Mouse (Mus musculus) C2C12 (cell line): ENCODE results near the gene Krt83. TPM values are rescaled to one million over a fixed set of nuclear protein-coding genes. Genes with fewer than 3 reads are reported as not detected.
"Not testable (repeated sequence)": the region's sequence is repeated elsewhere in the genome, so short reads cannot be mapped to it uniquely, and the experiment has no call there.

Experiments used
- H3K27me3 ChIP-seq: one replicate; pipeline ENCODE4 v1.6.1; 2011; ENCODE audit not compliant: control insufficient read depth, insufficient read depth, insufficient read length
- H3K36me3 ChIP-seq: one replicate; pipeline ENCODE4 v1.6.1; 2011; ENCODE audit not compliant: control insufficient read depth, insufficient read depth
- H3K4me3 ChIP-seq: one replicate; pipeline ENCODE4 v1.5.1; 2011; ENCODE audit warnings: mild to moderate bottlenecking, control low read depth; ENCODE audit not compliant: poor library complexity, insufficient read depth, severe bottlenecking
- H3K79me2 ChIP-seq: one replicate; pipeline ENCODE4 v1.6.1; 2011; ENCODE audit not compliant: control insufficient read depth, insufficient read depth
- H3K79me3 ChIP-seq: one replicate; pipeline ENCODE4 v1.6.1; 2011; ENCODE audit warnings: low read depth, control low read depth
- H3ac ChIP-seq: one replicate; pipeline ENCODE3; 2011; ENCODE audit warnings: low read depth; ENCODE audit not compliant: control insufficient read depth, insufficient read length
- CEBPB ChIP-seq: IDR thresholded peaks from one replicate; pipeline ENCODE4 v1.6.1; 2011; ENCODE audit warnings: low read depth, mild to moderate bottlenecking, control low read depth, moderate library complexity
- CTCF ChIP-seq: IDR thresholded peaks from one replicate; pipeline ENCODE4 v1.5.1; 2011; ENCODE audit not compliant: control insufficient read depth, insufficient read depth, insufficient read length
- FOSL1 ChIP-seq: IDR thresholded peaks from one replicate; pipeline ENCODE4 v1.8.0; 2011; ENCODE audit warnings: mild to moderate bottlenecking, low read length; ENCODE audit not compliant: poor library complexity, insufficient read depth, severe bottlenecking
- MAX ChIP-seq: IDR thresholded peaks from one replicate; pipeline ENCODE4 v1.6.1; 2011; ENCODE audit warnings: mild to moderate bottlenecking, control low read depth
- MYOD1 ChIP-seq: IDR thresholded peaks from one replicate; pipeline ENCODE4 v1.6.1; 2011; ENCODE audit warnings: low read depth; ENCODE audit not compliant: control insufficient read depth, insufficient read length
- MYOG ChIP-seq: IDR thresholded peaks from one replicate; pipeline ENCODE4 v1.6.1; 2011; ENCODE audit not compliant: control insufficient read depth, insufficient read length; ENCODE audit errors: extremely low read depth
- USF1 ChIP-seq: IDR thresholded peaks from one replicate; pipeline ENCODE4 v1.6.1; 2011; ENCODE audit warnings: low read depth, mild to moderate bottlenecking, control low read depth, moderate library complexity
- polyA plus RNA-seq: library from polyadenylated mRNA; unstranded; fragments of >200 nt; fragmentation: generic; extraction: Trizol; gene quantifications from one replicate; pipeline ENCODE4 v1.2.1, GENCODE M21; 2012; ENCODE audit warnings: missing spikeins

The Krt83 gene
- polyA plus RNA-seq, 1 experiment, result not detected

DNA sequence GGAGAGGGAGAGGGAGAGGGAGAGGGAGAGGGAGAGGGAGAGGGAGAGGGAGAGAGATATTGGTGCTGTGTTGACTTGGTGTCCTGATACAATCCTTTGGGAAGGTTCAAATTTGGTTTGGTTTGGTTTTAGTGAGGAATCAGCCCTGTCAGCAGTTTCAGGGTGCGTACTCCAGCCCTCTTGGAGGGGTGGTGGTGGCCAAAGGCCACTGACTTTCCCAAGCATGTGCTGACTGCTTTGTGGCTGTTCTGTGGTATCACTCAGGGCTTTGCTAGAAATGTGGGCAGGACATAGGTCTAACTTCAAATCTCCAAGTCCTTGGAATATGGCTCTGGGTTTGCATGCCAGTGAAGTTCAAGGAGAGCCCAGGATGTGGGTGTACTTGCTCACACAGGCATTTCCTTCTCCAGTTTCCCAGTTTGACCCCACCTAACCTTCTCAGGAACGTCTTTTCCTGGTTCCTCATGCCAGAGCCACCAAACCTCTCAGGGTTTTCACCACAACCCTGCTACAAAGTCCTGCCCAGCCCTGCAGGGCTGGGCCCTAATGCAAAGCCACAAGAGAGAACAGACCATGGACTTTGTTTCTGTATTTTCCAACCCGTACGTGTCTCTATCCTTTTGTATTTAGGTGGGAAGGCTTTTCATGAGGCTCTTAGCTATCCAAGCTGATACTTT is 31.4 kb upstream of the Krt83 start:
- peaks cover 40% of the 10 kb centered on the region for H3K27me3 ChIP-seq
- H3ac ChIP-seq, result no peak overlapping the region

DNA sequence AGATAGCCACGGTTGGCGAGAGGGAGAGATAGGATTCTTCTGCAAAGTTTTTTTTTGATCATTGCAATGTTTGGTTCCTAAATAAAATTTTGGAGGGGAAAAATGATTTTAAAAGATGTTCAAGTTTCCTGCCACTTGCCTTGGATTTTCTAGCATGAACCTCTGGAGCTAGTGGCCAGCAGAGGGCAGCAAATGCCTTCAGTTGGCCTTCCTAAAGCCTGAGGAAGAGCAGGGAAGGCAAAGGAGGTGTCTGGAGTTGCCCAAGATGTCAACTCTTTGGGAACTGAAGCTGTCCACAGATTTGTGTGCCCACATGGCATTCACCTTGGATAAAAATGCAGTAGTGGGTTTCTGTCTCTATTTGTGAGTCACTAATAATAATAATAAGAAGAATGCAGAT is 28.5 kb upstream of the Krt83 start:
- TF ChIP-seq MYOG, result no peak
- TF ChIP-seq MYOD1, result no peak
- no peak for TF ChIP-seq MAX
- peak; percentile 61 for TF ChIP-seq CTCF
- Histone ChIP-seq H3K36me3 (no peaks in the 10 kb centered on the region), H3ac (no peak overlapping the region)

More for the DNA sequence above, 31.4 kb upstream of the Krt83 start:
- Histone ChIP-seq H3K36me3 (no peaks in the 10 kb centered on the region), H3K4me3 (no peak overlapping the region), H3K79me3 (no peaks in the 10 kb centered on the region), H3K79me2 (no peaks in the 10 kb centered on the region)
- TF ChIP-seq USF1 (no peak), FOSL1 (no peak)

DNA sequence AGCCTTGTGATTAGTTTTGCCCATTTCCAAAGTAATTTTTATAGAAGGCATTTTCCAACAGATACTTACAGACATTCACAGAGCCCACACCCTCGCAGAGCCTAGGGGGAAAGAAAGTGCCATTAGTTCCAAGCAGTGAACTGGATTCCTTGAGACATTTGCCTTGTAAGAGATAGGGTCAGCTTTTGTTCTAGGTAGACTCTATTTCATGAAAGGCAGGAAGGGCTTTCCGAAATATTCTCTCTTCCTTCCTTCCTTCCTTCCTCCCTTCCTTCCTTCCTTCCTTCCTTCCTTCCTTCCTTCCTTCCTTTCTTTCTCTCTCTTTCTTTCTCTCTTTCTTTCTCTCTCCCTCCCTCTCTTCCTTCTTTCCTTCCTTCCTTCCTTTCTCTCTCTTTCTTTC is 25.8 kb upstream of the Krt83 start, which contains the start of gene Gm49425:
TSS of gene Gm49425 (minus strand) at position 101 of the 400 bp plus-strand sequence.
- H3K36me3 ChIP-seq, H3K79me2 ChIP-seq, H3K4me3 ChIP-seq, H3ac ChIP-seq, H3K79me3 ChIP-seq: not testable (repeated sequence)
- peaks cover 17% of the 10 kb centered on the region for H3K27me3 ChIP-seq

More for the DNA sequence above, 28.5 kb upstream of the Krt83 start:
- no peaks in the 10 kb centered on the region for H3K79me3 ChIP-seq
- no peaks in the 10 kb centered on the region for H3K79me2 ChIP-seq
- no peak overlapping the region for H3K4me3 ChIP-seq
- peaks cover 12% of the 10 kb centered on the region for H3K27me3 ChIP-seq

DNA sequence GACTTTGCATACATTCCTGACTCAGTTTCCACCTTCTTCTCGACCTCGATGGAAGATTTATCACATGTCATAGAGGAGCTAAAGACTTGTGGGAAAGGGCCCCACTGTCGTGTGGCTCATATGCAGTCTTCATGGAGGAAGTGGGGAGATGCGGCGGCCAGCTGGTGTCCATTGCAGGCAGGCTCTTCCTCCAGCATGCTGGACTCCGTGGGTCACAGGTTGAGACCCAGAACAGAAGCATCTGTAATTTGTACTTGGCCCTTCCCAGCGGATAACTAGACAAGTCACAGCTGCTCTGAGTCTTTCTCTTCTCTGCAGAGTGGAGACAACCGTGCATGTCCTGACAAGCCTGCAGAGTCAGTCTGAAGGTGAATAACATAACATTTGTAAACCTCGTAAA is 16.9 kb upstream of the Krt83 start:
- Histone ChIP-seq H3ac (no peak overlapping the region), H3K36me3 (no peaks in the 10 kb centered on the region), H3K4me3 (no peak overlapping the region), H3K79me3 (no peaks in the 10 kb centered on the region), H3K79me2 (no peaks in the 10 kb centered on the region), H3K27me3 (peaks cover 52% of the 10 kb centered on the region)
- TF ChIP-seq USF1 (no peak), MYOG (no peak), CTCF (no peak), MAX (no peak), CEBPB (no peak), MYOD1 (no peak), FOSL1 (no peak)

DNA sequence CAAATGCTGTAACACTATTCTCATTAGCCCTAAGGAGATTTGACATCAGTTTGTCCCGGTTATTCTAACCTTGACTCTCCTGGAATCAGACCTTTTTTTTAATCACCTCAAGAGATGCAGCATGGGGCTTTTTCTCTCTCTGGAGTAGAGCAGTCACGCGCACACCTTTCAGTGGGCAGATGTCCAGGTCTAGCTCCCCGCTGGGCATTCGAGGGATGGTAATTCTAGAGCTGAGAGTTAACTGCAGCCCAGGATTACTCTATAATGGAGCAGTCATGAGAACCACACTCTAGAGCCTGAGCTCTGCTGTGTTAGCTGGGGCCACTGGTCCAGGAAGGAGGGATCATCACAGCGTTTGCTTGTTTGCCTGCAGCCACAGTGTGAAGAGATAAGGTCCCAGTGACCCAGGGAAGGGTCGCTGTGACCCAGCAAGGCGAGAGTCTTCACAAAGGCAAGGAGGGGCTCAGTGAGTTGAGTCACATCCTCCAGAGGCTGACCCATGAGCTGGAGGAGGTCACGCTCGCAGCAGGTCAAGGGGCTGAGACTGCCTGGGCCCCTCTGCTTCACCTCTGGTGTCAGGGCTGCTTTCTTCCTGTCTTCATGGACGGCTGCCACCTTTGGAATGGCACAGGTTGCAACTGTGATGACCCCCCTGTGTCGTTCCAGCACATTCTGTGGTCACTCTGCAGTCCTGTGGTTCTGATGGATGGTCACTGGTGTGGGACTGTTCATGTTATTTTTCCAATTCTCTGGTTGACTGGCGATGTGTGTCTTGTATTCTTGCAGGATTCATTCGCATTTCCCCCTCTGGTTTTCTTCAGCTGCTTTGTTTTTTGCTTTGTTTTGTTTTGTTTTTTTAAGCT is 15.8 kb upstream of the Krt83 start:
- TF ChIP-seq MYOD1 (no peak), CEBPB (no peak), FOSL1 (no peak), USF1 (no peak), CTCF (no peak)
- Histone ChIP-seq H3K27me3 (peaks cover 54% of the 10 kb centered on the region), H3K36me3 (no peaks in the 10 kb centered on the region), H3K79me3 (no peaks in the 10 kb centered on the region), H3K79me2 (no peaks in the 10 kb centered on the region), H3K4me3 (no peak overlapping the region), H3ac (no peak overlapping the region)

DNA sequence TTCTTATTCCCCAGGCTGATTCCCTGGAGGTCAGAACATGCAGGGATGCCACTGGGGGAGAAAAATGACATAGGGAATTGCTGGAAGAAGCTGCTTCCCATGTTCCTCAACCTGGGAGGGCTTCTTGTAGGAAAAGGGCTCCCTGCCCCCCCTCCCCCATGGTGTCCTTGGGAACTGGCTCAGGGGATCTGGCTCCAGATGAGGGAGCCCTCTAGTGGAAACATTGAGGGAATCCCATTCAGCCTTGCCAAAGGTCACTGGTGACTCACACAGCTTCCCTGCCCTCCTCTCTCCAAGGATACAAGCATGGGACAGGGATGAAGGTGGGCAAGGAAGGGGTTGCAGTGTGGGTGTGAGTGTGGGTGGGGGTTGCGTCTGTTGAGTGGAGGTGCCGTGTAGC is 5.9 kb upstream of the Krt83 start:
- H3K4me3 ChIP-seq, result no peak overlapping the region
- H3K79me3 ChIP-seq, result no peaks in the 10 kb centered on the region
- TF ChIP-seq CTCF (peak; percentile 50), MYOD1 (no peak)

More for the DNA sequence above, 5.9 kb upstream of the Krt83 start:
- Histone ChIP-seq H3K79me2 (no peaks in the 10 kb centered on the region), H3K27me3 (peaks cover 33% of the 10 kb centered on the region), H3ac (no peak overlapping the region), H3K36me3 (no peaks in the 10 kb centered on the region)
